Mouse (Mus musculus) thymus, postnatal 14 days (tissue): ENCODE results near the gene Pygl.

Source experiments
- DNase-seq: peaks from one replicate; pipeline ENCODE4 v3.0.0; 2021

The Pygl gene

GRCm38 (mm10) chr12:70231294-70231693, at the start of gene Pygl:
TSS of gene Pygl (minus strand) at chr12:70231488.
- no peak for DNase-seq

GRCm38 (mm10) chr12:70280930-70281329, 49.6 kb upstream of the Pygl start:
- no peak for DNase-seq

GRCm38 (mm10) chr12:70280381-70280780, 49.1 kb upstream of the Pygl start:
- no peak for DNase-seq

GRCm38 (mm10) chr12:70277071-70277939, 46.0 kb upstream of the Pygl start:
- DNase-seq: no peak

GRCm38 (mm10) chr12:70269724-70270123, 38.4 kb upstream of the Pygl start:
- DNase-seq: no peak

- no peak for DNase-seq
Observed at GRCm38 (mm10) chr12:70267314-70267713, 36.0 kb upstream of the Pygl start.

- DNase-seq: no peak
Observed at GRCm38 (mm10) chr12:70266494-70266931, 35.2 kb upstream of the Pygl start.

- no peak for DNase-seq
Observed at GRCm38 (mm10) chr12:70263721-70264120, 32.4 kb upstream of the Pygl start.

GRCm38 (mm10) chr12:70262271-70262953, 31.1 kb upstream of the Pygl start:
- no peak for DNase-seq

- no peak for DNase-seq
Observed at GRCm38 (mm10) chr12:70251210-70251884, 20.1 kb upstream of the Pygl start.

GRCm38 (mm10) chr12:70249616-70250157, 18.4 kb upstream of the Pygl start:
- no peak for DNase-seq

- DNase-seq: no peak
Observed at GRCm38 (mm10) chr12:70247683-70248474, 16.6 kb upstream of the Pygl start.

- DNase-seq: no peak
Observed at GRCm38 (mm10) chr12:70242550-70242949, 11.3 kb upstream of the Pygl start.

- no peak for DNase-seq
Observed at GRCm38 (mm10) chr12:70239741-70240140, 8.5 kb upstream of the Pygl start.

GRCm38 (mm10) chr12:70238604-70239003, 7.3 kb upstream of the Pygl start:
- no peak for DNase-seq

GRCm38 (mm10) chr12:70234938-70235484, 3.7 kb upstream of the Pygl start:
- DNase-seq: peak; percentile 62

- peak; percentile 56 for DNase-seq
Observed at GRCm38 (mm10) chr12:70234411-70234810, 3.1 kb upstream of the Pygl start.

- DNase-seq: no peak
Observed at GRCm38 (mm10) chr12:70233637-70234315, 2.5 kb upstream of the Pygl start.

GRCm38 (mm10) chr12:70232020-70232544, 794 bp upstream of the Pygl start:
- DNase-seq: no peak

- DNase-seq: no peak
Observed at GRCm38 (mm10) chr12:70228155-70228554, 3.1 kb downstream of the Pygl start.
